Mouse (Mus musculus) midbrain, postnatal 0 days (tissue): ENCODE results near the gene Itsn2. TPM values are rescaled to one million over a fixed set of nuclear protein-coding genes. Genes with fewer than 3 reads are reported as not detected.

Source experiments
- ATAC-seq: fragments of 200-750 bp; cut with Nextera tagmentation; 2 replicates; pipeline ENCODE4 v1.8.0; 2017; ENCODE audit warnings: moderate number of reproducible peaks, mild to moderate bottlenecking, moderate TSS enrichment, moderate library complexity; ENCODE audit not compliant: low FRiP score
- DNase-seq: peaks from one replicate; pipeline ENCODE4 v3.0.0-alpha.2; 2015; ENCODE audit warnings: low spot score
- H3K27ac ChIP-seq: fragments of 300-500 bp; sonication (generic); 2 replicates; pipeline ENCODE4 v1.5.1; 2014; ENCODE audit warnings: low read depth, mild to moderate bottlenecking, low read length, mixed read lengths
- H3K27me3 ChIP-seq: fragments of 300-500 bp; sonication (generic); 2 replicates; pipeline ENCODE4 v1.6.1; 2014; ENCODE audit warnings: low read length, control low read depth, mixed read lengths; ENCODE audit not compliant: insufficient read depth
- H3K36me3 ChIP-seq: fragments of 300-500 bp; sonication (generic); 2 replicates; pipeline ENCODE4 v1.6.1; 2014; ENCODE audit warnings: low read length, control low read depth, mixed read lengths; ENCODE audit not compliant: insufficient read depth
- H3K4me1 ChIP-seq: fragments of 300-500 bp; sonication (generic); 2 replicates; pipeline ENCODE4 v1.6.1; 2014; ENCODE audit warnings: mild to moderate bottlenecking, control low read depth, antibody characterized with exemption, low read length, mixed read lengths; ENCODE audit not compliant: insufficient read depth
- H3K4me2 ChIP-seq: fragments of 300-500 bp; sonication (generic); 2 replicates; pipeline ENCODE4 v1.6.1; 2014; ENCODE audit warnings: low read depth, mild to moderate bottlenecking, low read length, mixed read lengths; ENCODE audit not compliant: poor library complexity, severe bottlenecking
- H3K4me3 ChIP-seq: fragments of 300-500 bp; sonication (generic); 2 replicates; pipeline ENCODE4 v1.5.1; 2014; ENCODE audit warnings: low read depth, mild to moderate bottlenecking, low read length, moderate library complexity
- H3K9ac ChIP-seq: fragments of 300-500 bp; sonication (generic); replicated peaks from 2 replicates; pipeline ENCODE4 v1.6.1; 2014; ENCODE audit warnings: mild to moderate bottlenecking, low read length, moderate library complexity, mixed read lengths; ENCODE audit not compliant: poor library complexity, severe bottlenecking
- H3K9me3 ChIP-seq: fragments of 300-500 bp; sonication (generic); 2 replicates; pipeline ENCODE4 v1.6.1; 2016; ENCODE audit warnings: low read length, control low read depth
- CTCF ChIP-seq: IDR thresholded peaks from 2 replicates; pipeline ENCODE4 v1.5.1; 2016; ENCODE audit warnings: antibody characterized with exemption, mild to moderate bottlenecking
- WGBS: fragments of 180-500 bp; shearing (Covaris S2); extraction: QIAGEN DNeasy Blood & Tissue Kit; methylation state at CpG from one replicate; pipeline ENCODE4 v1.1.7; 2014; 5-methylcytosine and 5-hydroxymethylcytosine counted together
- polyA plus RNA-seq: library from polyadenylated mRNA; unstranded; fragments of >200 nt; fragmentation: Nextera tagmentation; extraction: Ambion mirVana; gene quantifications from 2 replicates; pipeline ENCODE4 v1.2.1, GENCODE M21; 2015
- total RNA-seq: library from RNA; depleted of rRNA; stranded (reverse); fragments of >200 nt; gene quantifications from 2 replicates; pipeline ENCODE4 v1.2.3, GENCODE M21; 2014

Itsn2 gene
- total and polyA plus RNA-seq, 2 experiments from 2014 or later, result 20.6 to 27.1 TPM

DNA sequence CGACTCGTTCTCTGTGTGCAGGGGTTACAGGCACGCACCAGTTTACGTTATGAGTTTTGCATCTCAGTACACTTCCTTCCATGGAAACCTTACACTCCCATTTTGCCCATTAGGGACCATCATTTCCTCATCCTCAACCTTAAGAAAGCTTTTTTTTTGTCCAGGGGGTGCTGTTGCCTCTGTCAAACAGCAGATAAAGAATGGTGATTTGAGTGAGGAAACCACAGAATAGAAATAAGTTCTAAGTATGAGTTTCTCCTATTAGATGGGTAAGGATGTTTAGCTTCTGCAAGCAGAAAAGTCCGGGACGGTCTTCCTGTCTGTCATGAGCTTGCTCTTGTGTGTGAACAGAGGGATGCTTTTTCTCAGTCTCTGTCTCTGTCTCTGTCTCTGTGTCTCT lies 413 bp upstream of the Itsn2 start:
- DNase-seq, result no peak
- WGBS, result 70% methylated on average over 6 of the region's 6 CpGs
- Histone ChIP-seq H3K4me2 (peak overlapping the region; percentile 60), H3K9me3 (no peaks in the 10 kb centered on the region), H3K27me3 (no peaks in the 10 kb centered on the region), H3K9ac (peak overlapping the region; percentile 89; the same call in 1 of the 2 replicates), H3K4me3 (peak overlapping the region; percentile 78; the same call in 1 of the 2 replicates), H3K4me1 (peaks cover 5% of the 10 kb centered on the region; the same call in 1 of the 2 replicates), H3K27ac (no peak overlapping the region), H3K36me3 (no peaks in the 10 kb centered on the region)
- peak; percentile 42 for TF ChIP-seq CTCF
- ATAC-seq, result no peak

DNA sequence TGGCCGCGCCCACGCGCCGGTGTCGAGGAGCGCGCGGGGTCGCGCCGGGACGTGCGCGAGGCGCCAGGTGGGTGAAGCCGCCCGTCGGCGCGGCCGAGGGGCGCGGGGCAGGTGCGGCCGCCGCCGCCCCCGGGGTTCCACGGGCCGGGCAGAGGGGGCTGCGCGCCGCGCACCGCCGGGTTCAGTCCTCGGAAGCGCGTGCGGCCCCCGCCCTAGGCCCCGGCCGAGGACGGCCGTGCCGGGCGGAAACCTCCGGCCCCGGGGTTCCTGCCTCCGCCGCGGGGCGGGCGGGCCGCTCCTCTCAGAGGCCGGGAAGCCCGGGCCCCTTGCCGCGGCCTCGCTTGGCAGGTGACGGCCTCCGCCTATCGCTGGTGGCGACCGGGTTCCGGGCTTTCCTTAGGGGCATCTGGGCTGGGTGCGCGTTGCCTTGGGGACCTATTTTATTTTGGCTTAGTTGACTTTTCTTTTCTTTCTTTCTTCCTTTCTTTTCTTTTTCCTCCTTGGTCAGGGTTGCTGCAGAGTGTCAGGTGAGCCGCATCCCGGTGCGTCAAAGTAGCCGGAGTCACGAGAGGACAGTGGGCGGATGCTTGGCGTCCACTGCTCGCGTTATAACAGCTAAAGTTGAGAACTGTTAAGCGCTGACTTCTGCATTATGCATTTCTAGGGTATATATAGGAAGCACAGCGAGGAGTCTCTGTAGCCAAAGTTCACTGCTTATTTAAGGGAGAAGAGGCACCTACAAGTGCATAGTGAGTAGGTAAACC lies 910 bp downstream of the Itsn2 start:
- Histone ChIP-seq H3K27me3 (no peaks in the 10 kb centered on the region), H3K9ac (peak overlapping the region; percentile 89), H3K4me2 (peak overlapping the region; percentile 60), H3K27ac (peak overlapping the region; percentile 72), H3K9me3 (no peaks in the 10 kb centered on the region), H3K4me3 (peak overlapping the region; percentile 78), H3K36me3 (no peaks in the 10 kb centered on the region), H3K4me1 (peaks cover 5% of the 10 kb centered on the region; the same call in 1 of the 2 replicates)
- TF ChIP-seq CTCF, result no peak
- ATAC-seq (peak; percentile 80), DNase-seq (peak; percentile 10)
- WGBS, result under 1% methylated on average over 40 of the region's 80 CpGs

- Histone ChIP-seq H3K36me3 (no peaks in the 10 kb centered on the region), H3K4me1 (peaks cover 5% of the 10 kb centered on the region; the same call in 1 of the 2 replicates), H3K9ac (0 out of 2 replicates have a peak overlapping the region, but pooled peaks have one; percentile 89), H3K4me3 (peak overlapping the region; percentile 78), H3K27ac (no peak overlapping the region), H3K27me3 (no peaks in the 10 kb centered on the region), H3K9me3 (no peaks in the 10 kb centered on the region), H3K4me2 (peak overlapping the region; percentile 60)
- ATAC-seq (no peak), DNase-seq (no peak)
- no peak for TF ChIP-seq CTCF
- WGBS, result 69% methylated on average over 9 of the region's 9 CpGs
Measured at GRCm38 (mm10) chr12:4593930-4594391, 1.5 kb downstream of the Itsn2 start.

GRCm38 (mm10) chr12:4595055-4595454 lies 2.6 kb downstream of the Itsn2 start:
- Histone ChIP-seq H3K36me3 (no peaks in the 10 kb centered on the region), H3K27me3 (no peaks in the 10 kb centered on the region), H3K27ac (no peak overlapping the region), H3K4me1 (peaks cover 5% of the 10 kb centered on the region; the same call in 1 of the 2 replicates), H3K4me3 (no peak overlapping the region), H3K4me2 (no peak overlapping the region), H3K9ac (no peak overlapping the region), H3K9me3 (no peaks in the 10 kb centered on the region)
- 80% methylated on average over 6 of the region's 6 CpGs for WGBS
- DNase-seq (no peak), ATAC-seq (no peak)
- TF ChIP-seq CTCF, result no peak

DNA sequence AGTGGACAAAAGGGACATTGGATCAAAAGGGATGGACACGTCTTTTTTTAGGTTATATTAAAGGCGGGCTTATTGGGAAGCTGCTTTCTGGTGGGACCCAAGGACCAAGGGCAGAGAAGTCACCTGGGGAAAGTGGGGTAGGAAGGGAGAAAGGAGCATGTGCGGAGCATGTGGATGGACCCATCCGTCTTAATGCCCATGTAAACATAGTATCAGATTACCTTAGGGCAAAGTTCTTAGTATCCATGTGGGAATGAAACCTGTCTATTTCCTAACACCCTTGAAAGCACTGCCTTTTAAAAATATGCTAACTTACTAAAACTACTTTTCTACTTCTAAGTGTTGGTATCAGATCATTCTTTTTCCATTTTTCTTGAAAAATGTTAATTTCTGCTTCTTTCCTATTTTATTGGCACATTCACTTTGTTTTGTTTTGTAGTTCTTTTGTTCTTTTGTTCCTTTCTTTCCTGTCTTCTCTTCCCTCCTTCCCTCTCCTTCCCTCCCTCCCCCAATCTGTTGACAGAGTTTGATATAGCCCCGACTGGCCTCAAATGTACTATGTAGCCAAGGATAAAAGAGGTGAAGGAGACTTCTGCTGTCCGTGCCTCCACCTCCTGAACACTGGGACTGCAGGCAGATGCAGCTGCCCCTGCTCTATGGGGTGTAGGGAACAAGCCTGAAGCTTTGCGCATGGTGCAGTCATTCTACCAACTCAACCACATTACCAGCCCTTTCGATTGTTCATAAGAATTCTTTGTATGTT lies 6.4 kb downstream of the Itsn2 start:
- Histone ChIP-seq H3K9me3 (no peaks in the 10 kb centered on the region), H3K9ac (no peak overlapping the region), H3K4me1 (peaks cover 4% of the 10 kb centered on the region; the same call in 1 of the 2 replicates), H3K4me2 (no peak overlapping the region), H3K36me3 (no peaks in the 10 kb centered on the region), H3K4me3 (no peak overlapping the region), H3K27me3 (no peaks in the 10 kb centered on the region), H3K27ac (no peak overlapping the region)
- TF ChIP-seq CTCF, result no peak
- DNase-seq (no peak), ATAC-seq (no peak)
- WGBS, result 68% methylated on average over 8 of the region's 8 CpGs
